Mouse (Mus musculus): ENCODE results near the gene Stxbp4.

- TF ChIP-seq POLR2A (IDR thresholded peaks at IDR 0.05; ENCODE audit: insufficient read depth, low read depth, low read length): no peak
- TF ChIP-seq CTCF (IDR thresholded peaks at IDR 0.05): no peak
Measured at GRCm38 (mm10) chr11:90464046-90464595, 173.8 kb downstream of the Stxbp4 start.
